Mouse (Mus musculus): ENCODE data around the gene Tbc1d21.

DNA sequence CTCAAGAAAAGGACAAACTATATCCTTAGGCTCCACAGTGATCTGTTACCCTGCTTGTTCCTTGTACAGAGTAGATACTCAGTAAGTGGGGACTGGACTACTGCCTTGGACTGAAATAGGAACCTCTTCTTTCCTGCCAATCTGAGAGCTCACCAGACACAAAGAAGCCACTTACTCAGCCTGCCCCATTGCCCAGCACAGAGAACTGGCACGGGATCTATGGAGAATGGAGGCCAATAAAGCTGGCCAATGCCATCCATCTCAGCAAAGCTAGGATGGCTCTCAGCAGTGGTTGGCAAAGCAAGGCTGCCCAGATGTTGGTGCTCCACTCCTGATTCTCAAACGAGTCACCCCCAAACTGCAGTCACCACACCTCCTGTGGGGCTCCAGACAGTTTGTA is 39.0 kb upstream of the Tbc1d21 start:
- TF ChIP-seq POLR2A (IDR thresholded peaks at IDR 0.05; ENCODE audit: control insufficient read depth, extremely low read depth, insufficient read depth, low read length, poor library complexity) (no peak), CTCF (IDR thresholded peaks at IDR 0.05; ENCODE audit: borderline replicate concordance, control insufficient read depth, extremely low read depth, insufficient read depth, low read length, poor library complexity) (no peak)

Data from thymus, adult 2 months (tissue).